Mouse (Mus musculus) kidney, postnatal 14 days (tissue): ENCODE results near the gene Spata31d1b.
A peak's percentile ranks its signal among the peaks of the same experiment; 100 is the strongest.
"Not testable (repeated sequence)": the region's sequence is repeated elsewhere in the genome, so short reads cannot be mapped to it uniquely, and the experiment has no call there.

Experiments
- DNase-seq: peaks from one replicate; pipeline ENCODE4 v3.0.0; 2022; ENCODE audit warnings: mixed read lengths

The Spata31d1b gene

GRCm38 (mm10) chr13:59695781-59696180 lies 16.3 kb upstream of the Spata31d1b start:
- no peak for DNase-seq

GRCm38 (mm10) chr13:59699131-59699530 lies 13.0 kb upstream of the Spata31d1b start:
- DNase-seq = no peak

DNA sequence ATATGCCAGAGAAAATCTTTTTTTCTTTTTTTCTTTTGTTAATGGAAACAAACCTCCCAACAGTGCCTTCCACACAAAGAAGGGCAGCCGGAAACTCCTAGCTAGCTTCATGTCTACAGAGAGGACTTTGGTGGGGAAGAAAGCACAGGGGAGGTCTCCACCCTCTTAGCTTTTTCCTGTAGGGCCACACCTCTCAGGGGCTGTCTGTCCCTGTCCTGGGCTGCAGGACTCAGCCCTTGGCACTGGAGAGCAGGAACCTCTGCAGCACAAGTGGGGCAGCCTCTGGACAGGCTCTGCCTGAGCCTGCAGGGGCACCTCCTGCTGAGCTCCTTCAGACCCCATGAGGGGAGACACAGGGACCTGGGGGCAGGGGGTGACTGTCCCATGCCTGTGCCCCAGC lies 11.9 kb upstream of the Spata31d1b start:
- DNase-seq = peak; percentile 12

DNA sequence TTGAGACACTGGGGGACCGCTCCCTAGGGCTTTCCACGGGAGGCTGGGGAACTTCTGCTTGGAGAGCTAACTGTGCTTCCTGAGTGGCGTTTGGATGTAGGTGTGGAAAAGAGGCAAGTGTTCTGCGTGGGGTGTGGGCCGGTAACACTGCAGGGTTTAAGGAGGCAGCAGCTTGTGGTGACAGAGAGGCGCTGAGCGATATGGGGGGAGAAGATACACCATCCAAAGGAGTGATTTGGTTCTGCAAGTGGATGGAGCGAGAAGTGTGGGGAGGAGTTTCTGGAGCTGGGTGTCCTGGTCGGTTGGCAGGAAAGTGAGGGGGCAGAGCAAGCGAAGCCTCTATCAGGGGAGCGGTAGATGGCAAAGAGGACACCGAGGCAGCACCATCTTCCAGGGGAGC lies 8.6 kb upstream of the Spata31d1b start:
- DNase-seq = no peak

GRCm38 (mm10) chr13:59704562-59704961 lies 7.5 kb upstream of the Spata31d1b start:
- DNase-seq = peak; percentile 57

DNA sequence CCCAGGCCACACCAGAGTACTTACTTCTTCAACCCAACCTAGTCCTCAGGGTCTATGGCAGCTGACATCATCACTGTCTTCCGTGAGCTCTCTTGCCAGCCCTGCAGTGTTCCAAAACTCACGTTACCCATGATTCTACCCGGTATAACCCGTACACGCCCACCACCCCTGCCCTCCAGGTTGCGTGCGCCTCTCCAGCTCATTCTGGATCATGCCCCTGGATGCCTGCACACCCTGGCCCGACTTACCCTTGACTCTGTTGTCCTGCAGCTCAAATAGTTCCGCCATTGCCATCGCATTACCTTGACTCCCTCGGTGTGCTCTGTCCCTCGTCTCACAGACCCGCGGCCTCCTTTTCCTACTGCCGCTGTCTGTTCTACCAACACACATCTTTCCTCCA lies 1.9 kb upstream of the Spata31d1b start, which contains the start of gene Spata31d1a:
TSS of gene Spata31d1a (minus strand) at position 101 of the 400 bp plus-strand sequence.
- no peak for DNase-seq

DNA sequence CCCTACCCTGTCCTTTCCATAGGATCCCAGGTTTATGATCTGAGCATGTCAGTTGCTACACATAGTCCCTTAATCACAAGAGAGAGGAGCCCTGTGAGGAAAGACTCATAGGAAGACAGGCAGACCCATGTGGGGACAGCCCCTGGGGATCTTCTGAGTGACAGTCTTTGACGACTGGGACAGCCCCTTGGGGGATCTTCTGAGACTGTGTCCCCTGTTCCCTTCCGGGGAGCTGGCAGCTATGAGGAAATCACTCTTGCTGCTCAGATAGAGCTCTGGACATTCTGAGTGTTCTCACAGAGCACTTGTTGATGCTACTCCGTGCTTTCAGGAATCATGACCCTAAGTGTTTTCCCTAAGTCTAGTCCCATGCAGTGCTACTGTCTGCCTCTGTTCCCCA lies 1.6 kb downstream of the Spata31d1b start:
- DNase-seq = no peak

DNA sequence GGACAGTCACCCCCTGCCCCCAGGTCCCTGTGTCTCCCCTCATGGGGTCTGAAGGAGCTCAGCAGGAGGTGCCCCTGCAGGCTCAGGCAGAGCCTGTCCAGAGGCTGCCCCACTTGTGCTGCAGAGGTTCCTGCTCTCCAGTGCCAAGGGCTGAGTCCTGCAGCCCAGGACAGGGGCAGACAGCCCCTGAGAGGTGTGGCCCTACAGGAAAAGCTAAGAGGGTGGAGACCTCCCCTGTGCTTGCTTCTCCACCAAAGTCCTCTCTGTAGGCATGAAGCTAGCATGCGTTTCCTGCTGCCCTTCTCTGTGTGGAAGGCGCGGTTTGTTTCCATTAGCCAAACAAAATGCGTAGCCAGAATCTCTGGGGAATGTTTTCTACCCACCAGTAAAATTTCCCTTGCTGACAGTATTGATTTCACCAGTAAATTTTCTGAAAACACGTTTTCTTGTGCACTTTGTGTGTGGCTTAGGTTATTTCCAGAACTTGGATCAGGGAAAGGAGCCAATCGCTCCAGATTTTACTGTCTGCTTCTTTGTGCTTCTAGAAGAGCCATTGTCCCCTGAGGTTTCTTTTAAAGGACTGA lies 6.9 kb downstream of the Spata31d1b start:
- DNase-seq = peak; percentile 35

GRCm38 (mm10) chr13:59719475-59719874 lies 7.4 kb downstream of the Spata31d1b start:
- DNase-seq = no peak

- DNase-seq = not testable (repeated sequence)
Observed at GRCm38 (mm10) chr13:59722089-59722488, 10.0 kb downstream of the Spata31d1b start.

- no peak for DNase-seq
Observed at GRCm38 (mm10) chr13:59726139-59726867, 14.2 kb downstream of the Spata31d1b start.

GRCm38 (mm10) chr13:59728378-59729093 lies 16.5 kb downstream of the Spata31d1b start:
- DNase-seq = peak; percentile 85

- no peak for DNase-seq
Observed at GRCm38 (mm10) chr13:59731652-59732051, 19.6 kb downstream of the Spata31d1b start, which contains the start of gene Spata31d1d. TSS of gene Spata31d1d (minus strand) at chr13:59731752.

GRCm38 (mm10) chr13:59733936-59734335 lies 21.9 kb downstream of the Spata31d1b start:
- DNase-seq = no peak

DNA sequence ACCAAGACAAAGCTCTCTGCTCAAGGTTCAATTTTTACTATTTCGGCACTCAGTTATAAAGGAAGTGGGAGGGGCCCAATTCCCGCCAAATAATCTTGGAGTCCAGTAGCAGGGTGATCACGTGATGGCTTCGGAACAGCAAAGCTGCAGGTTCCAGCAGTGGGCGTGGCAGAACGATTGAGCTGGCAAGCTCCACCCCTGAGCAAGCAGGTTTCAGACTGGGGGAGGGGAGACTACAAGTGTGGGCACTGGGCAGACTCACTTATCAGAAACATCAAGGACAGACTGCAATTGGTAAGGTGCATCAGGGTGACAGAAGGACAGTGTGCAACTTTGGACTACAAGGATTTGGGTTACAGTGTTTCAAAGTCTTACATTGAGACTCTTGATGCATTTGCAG lies 22.3 kb downstream of the Spata31d1b start:
- DNase-seq = not testable (repeated sequence)

GRCm38 (mm10) chr13:59735190-59735589 lies 23.1 kb downstream of the Spata31d1b start:
- no peak for DNase-seq

DNA sequence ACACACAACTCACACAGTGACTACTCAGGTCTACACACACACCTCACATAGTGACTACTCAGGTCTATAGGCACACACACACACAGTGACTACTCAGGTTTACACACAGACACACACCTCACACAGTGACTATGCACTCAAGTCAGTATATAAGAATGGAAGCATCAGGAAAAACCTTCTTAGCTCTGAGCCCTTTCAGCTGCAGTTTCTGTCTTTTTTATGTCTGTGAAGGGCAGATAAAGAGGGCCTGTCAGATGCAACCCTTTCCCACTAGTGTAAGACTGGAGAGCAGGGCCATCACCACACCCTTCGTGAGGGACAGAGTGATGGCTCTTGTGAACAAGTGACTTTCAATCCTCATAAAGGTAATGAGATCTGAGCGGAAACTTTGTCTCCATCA lies 26.4 kb downstream of the Spata31d1b start:
- DNase-seq = no peak

GRCm38 (mm10) chr13:59739397-59739796 lies 27.3 kb downstream of the Spata31d1b start:
- no peak for DNase-seq

- DNase-seq = peak; percentile 28
Observed at GRCm38 (mm10) chr13:59741096-59741495, 29.0 kb downstream of the Spata31d1b start.

- peak; percentile 27 for DNase-seq
Observed at GRCm38 (mm10) chr13:59741697-59742096, 29.6 kb downstream of the Spata31d1b start.

DNA sequence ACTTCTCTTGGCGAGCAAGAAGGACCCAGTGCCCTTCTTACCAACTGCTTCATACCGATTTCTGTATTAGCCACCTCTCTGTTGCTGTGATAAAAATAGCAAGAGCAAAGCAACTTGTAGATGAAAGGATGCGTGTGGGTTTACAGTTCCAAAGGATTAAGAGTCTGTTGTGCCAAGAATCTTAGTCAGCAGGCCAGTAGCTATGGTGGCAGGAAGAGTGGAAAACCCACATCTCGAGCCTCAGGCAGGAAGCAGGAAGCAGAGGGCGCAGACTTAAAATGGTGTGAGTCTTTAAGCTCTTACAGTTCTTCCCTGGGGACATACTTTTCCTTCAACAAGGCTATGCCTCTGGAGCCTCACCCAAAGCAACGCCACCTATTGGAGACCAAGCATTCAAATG lies 33.4 kb downstream of the Spata31d1b start:
- no peak for DNase-seq

- no peak for DNase-seq
Observed at GRCm38 (mm10) chr13:59746164-59746563, 34.1 kb downstream of the Spata31d1b start.

GRCm38 (mm10) chr13:59746711-59747110 lies 34.6 kb downstream of the Spata31d1b start, which contains the start of gene 1700014D04Rik:
TSS of gene 1700014D04Rik (minus strand) at chr13:59746752.
- DNase-seq = no peak

DNA sequence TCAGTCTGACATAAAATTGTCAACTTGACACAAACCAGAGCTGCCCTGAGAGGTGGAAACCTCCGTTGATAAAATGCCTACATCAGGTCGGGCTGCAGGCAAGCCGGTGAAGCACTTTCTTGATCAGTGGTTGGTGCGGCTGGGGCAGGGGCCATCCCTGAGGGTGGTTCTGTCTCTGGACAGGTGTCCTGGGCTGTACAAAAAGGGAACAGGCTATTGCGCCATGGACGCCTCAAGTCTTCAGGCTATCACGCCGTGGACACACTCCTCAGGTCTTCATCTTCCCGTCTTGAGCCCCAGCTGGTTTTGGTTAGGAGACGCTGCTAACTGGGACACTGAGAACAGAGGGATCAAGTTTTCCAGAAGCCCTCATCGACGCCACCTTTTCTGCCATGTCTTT lies 38.2 kb downstream of the Spata31d1b start:
- no peak for DNase-seq
